Mouse (Mus musculus) cerebellum, postnatal 25 days (tissue): ENCODE results near the gene Mreg.

Source experiments
- DNase-seq, 2 experiments: peaks; one replicate each; pipeline ENCODE4 v3.0.0; 2021; ENCODE audit warnings: mixed read lengths in 2 of 2

The Mreg gene

DNA sequence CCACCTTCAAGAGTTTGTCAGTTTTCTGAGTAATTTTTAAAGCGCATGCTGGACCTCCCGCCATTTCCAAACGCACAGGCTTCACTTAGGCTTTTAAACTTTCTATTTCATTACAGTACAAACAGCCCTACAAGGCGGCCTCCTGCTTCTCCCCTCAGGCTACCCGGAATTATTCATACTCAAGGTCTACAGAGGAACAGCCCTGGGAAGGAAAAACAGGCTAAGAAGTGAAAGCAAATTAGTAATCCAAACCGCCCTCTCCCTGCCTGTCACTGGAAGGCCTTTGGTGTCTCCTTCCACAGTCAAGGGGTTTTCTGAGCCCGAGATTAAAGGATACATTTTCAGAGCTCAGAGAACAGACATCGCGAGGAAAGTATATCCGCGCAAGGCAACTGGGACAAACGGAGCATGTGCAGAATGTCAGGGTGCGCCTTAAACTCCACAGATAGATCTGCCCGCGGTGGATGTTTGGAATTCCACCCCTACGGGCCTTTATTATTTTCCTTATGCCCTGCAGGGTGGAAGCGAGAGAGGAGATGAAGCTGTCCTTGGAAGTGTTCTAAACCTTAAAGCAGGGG, 90.4 kb downstream of the Mreg start:
- DNase-seq: no peak

DNA sequence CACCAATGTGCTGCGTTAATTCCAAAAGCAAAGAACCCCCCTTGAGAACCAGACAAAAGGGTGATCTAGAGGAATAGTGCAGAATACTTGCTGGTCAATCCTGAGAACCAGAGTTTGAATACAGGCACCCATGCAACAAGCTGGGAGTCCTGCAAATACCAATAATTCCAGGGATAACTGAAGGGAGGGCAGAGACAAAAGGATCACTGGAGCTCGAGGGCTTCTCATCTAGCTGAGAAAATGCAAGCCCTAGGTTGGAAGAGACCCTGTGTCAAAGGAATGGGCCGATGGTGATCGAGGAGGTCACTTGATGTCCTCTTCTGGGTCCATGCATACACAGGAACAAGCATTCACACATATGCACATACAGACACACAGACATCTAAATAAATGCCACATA, 92.1 kb downstream of the Mreg start:
- no peak for DNase-seq

GRCm38 (mm10) chr1:72114206-72114605, 97.9 kb downstream of the Mreg start:
- DNase-seq: peak in 1 of 2 experiments; percentile 4
